Mouse (Mus musculus): Measurements from ENCODE around the gene Krt24. TPM values are rescaled to one million over a fixed set of nuclear protein-coding genes. Genes with fewer than 3 reads are reported as not detected.

Gene Krt24
- not detected for polyA plus RNA-seq (2017; shearing (Covaris generic))

GRCm38 (mm10) chr11:99284833-99285312 lies at the start of gene Krt24:
Krt24 (minus strand) TSS chr11:99285262.

DNA sequence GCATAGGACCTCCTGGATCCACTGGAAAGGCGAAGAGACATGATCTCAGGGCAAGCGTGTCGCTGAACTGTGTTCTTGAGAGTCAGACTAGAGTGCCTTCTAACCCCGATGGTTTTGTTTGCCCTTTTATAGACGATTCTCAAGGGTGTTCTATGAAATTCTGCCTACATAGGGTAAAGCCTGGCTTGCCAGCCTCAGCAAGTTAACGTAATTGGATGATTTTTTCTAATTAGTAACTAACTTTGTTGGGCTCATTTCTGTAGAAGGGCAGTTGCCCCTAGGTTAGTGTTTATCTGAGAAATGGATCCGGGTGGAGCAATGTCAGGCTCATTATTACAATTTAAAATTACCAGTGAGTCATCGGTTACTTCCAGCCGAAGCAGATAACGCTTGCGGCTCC lies 37.8 kb upstream of the Krt24 start, which contains the start of gene Krt25:
Krt25 (minus strand) TSS at position 101 of the 400 bp plus-strand sequence.

GRCm38 (mm10) chr11:99243820-99244374 lies 41.2 kb downstream of the Krt24 start, which contains the start of gene Krt222:
Krt222 (minus strand) TSS chr11:99244085.

DNA sequence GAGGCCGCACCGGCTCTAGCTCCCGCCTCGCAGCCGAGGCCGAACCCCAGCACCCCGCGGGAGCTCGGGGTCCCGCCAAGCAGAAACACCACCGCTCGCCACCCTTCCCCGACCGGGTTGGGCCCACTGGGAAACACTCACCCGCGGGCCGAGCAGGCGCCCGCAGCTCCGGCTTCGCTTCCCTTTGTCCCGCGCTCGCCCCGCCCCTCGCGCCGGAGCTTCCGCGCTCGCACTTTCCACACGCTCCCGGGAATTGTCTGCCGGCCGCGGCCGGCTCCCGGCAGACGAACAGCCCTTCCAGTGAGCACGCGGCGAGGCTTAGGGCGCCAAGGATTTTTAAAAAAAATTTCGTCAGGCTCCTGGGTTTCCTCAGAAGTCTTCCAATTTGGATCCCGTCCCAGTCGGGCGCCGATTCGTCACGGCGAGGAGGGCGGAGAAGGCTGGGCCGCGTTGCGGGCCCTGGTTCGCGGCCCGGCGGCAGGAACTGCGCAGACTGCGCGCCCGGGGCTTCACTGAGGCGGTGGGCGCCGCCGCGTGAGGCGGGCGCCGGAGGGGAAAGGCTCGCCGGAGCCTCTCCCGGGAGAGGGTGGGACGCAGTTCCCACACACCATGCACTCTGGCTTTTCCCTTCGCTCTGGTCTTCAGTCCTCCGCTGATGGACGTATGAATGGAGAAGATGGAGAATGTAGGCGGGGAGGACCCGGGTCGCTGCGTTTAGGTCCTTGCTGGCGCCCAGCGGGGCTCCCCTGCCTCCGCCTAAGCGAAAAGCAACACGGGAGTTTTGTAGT lies 54.6 kb downstream of the Krt24 start, which contains the start of gene Smarce1:
Smarce1 (minus strand) TSS at position 757 of the 788 bp plus-strand sequence.

Other genes with a start within 250 kb of the Krt24 start
- gene Igfbp4, start 244.0 kb downstream of the Krt24 start, polyA plus RNA-seq (2017; shearing (Covaris generic)), result 1,235 TPM
- 0.14 TPM for gene Tns4, start 196.0 kb downstream of the Krt24 start, polyA plus RNA-seq (2017; shearing (Covaris generic))
- gene Ccr7, start 130.2 kb downstream of the Krt24 start, polyA plus RNA-seq (2017; shearing (Covaris generic)), result 3,115 TPM
- gene Smarce1, start 54.2 kb downstream of the Krt24 start, polyA plus RNA-seq (2017; shearing (Covaris generic)), result 229 TPM
- 0.58 TPM for gene Krt222, start 41.2 kb downstream of the Krt24 start, polyA plus RNA-seq (2017; shearing (Covaris generic))
- gene Krt25, start 37.7 kb upstream of the Krt24 start, polyA plus RNA-seq (2017; shearing (Covaris generic)), result not detected
- gene Krt26, start 52.7 kb upstream of the Krt24 start, polyA plus RNA-seq (2017; shearing (Covaris generic)), result not detected
- gene Krt27, start 65.8 kb upstream of the Krt24 start, polyA plus RNA-seq (2017; shearing (Covaris generic)), result not detected
- gene Krt28, start 89.6 kb upstream of the Krt24 start, polyA plus RNA-seq (2017; shearing (Covaris generic)), result not detected
- 8.2 TPM for gene Krt10, start 104.1 kb upstream of the Krt24 start, polyA plus RNA-seq (2017; shearing (Covaris generic))
- gene Krt12, start 137.0 kb upstream of the Krt24 start, polyA plus RNA-seq (2017; shearing (Covaris generic)), result not detected
- not detected for gene Krt20, start 152.9 kb upstream of the Krt24 start, polyA plus RNA-seq (2017; shearing (Covaris generic))
- not detected for gene Krt23, start 207.9 kb upstream of the Krt24 start, polyA plus RNA-seq (2017; shearing (Covaris generic))
- not detected for gene Krt39, start 236.1 kb upstream of the Krt24 start, polyA plus RNA-seq (2017; shearing (Covaris generic))

Measured in naive thymus-derived CD4-positive, alpha-beta T cell, adult 5 months (primary cell).